Mouse (Mus musculus): ENCODE measurements around the gene Zdhhc6.
A peak's percentile ranks its signal among the peaks of the same experiment; 100 is the strongest.

The Zdhhc6 gene

GRCm38 (mm10) chr19:55315452-55316108 lies at the start of gene Zdhhc6:
TSS of gene Zdhhc6 (minus strand) at chr19:55316032.
- DNase-seq (ENCODE audit: low spot score in 2 of 2): peak; percentile 76 to 79

- no peak for DNase-seq (ENCODE audit: low spot score in 2 of 2)
Observed at GRCm38 (mm10) chr19:55362606-55363005, 46.8 kb upstream of the Zdhhc6 start.

GRCm38 (mm10) chr19:55350673-55351378 lies 35.0 kb upstream of the Zdhhc6 start:
- DNase-seq (ENCODE audit: low spot score in 2 of 2): no peak

GRCm38 (mm10) chr19:55348187-55348586 lies 32.4 kb upstream of the Zdhhc6 start:
- no peak for DNase-seq (ENCODE audit: low spot score in 2 of 2)

GRCm38 (mm10) chr19:55343274-55343673 lies 27.4 kb upstream of the Zdhhc6 start:
- peak in 1 of 2 experiments; percentile 19 for DNase-seq (ENCODE audit: low spot score in 2 of 2)

GRCm38 (mm10) chr19:55342423-55342822 lies 26.6 kb upstream of the Zdhhc6 start:
- peak in 1 of 2 experiments; percentile 18 for DNase-seq (ENCODE audit: low spot score in 2 of 2)

GRCm38 (mm10) chr19:55341377-55341776 lies 25.5 kb upstream of the Zdhhc6 start:
- no peak for DNase-seq (ENCODE audit: low spot score in 2 of 2)

- no peak for DNase-seq (ENCODE audit: low spot score in 2 of 2)
Observed at GRCm38 (mm10) chr19:55340521-55340920, 24.7 kb upstream of the Zdhhc6 start.

GRCm38 (mm10) chr19:55337664-55338063 lies 21.8 kb upstream of the Zdhhc6 start:
- DNase-seq (ENCODE audit: low spot score in 2 of 2): no peak

- no peak for DNase-seq (ENCODE audit: low spot score in 2 of 2)
Observed at GRCm38 (mm10) chr19:55337066-55337465, 21.2 kb upstream of the Zdhhc6 start.

GRCm38 (mm10) chr19:55336441-55336840 lies 20.6 kb upstream of the Zdhhc6 start:
- DNase-seq (ENCODE audit: low spot score in 2 of 2): no peak

GRCm38 (mm10) chr19:55335881-55336280 lies 20.0 kb upstream of the Zdhhc6 start:
- DNase-seq (ENCODE audit: low spot score in 2 of 2): no peak

GRCm38 (mm10) chr19:55332641-55333268 lies 16.9 kb upstream of the Zdhhc6 start:
- peak; percentile 52 to 58 for DNase-seq (ENCODE audit: low spot score in 2 of 2)

GRCm38 (mm10) chr19:55331776-55332175 lies 15.9 kb upstream of the Zdhhc6 start:
- DNase-seq (ENCODE audit: low spot score in 2 of 2): no peak

GRCm38 (mm10) chr19:55327510-55327909 lies 11.7 kb upstream of the Zdhhc6 start:
- DNase-seq (ENCODE audit: low spot score in 2 of 2): no peak

- no peak for DNase-seq (ENCODE audit: low spot score in 2 of 2)
Observed at GRCm38 (mm10) chr19:55322604-55323003, 6.8 kb upstream of the Zdhhc6 start.

- no peak for DNase-seq (ENCODE audit: low spot score in 2 of 2)
Observed at GRCm38 (mm10) chr19:55319521-55319920, 3.7 kb upstream of the Zdhhc6 start.

GRCm38 (mm10) chr19:55319036-55319435 lies 3.2 kb upstream of the Zdhhc6 start:
- no peak for DNase-seq (ENCODE audit: low spot score in 2 of 2)

GRCm38 (mm10) chr19:55316901-55317300 lies 1.1 kb upstream of the Zdhhc6 start:
- DNase-seq (ENCODE audit: low spot score in 2 of 2): no peak

GRCm38 (mm10) chr19:55316109-55316714 lies 380 bp upstream of the Zdhhc6 start, which contains the start of gene Vti1a:
TSS of gene Vti1a (plus strand) at chr19:55316295.
- peak; percentile 83 to 86 for DNase-seq (ENCODE audit: low spot score in 2 of 2)

- no peak for DNase-seq (ENCODE audit: low spot score in 2 of 2)
Observed at GRCm38 (mm10) chr19:55313649-55314048, 2.2 kb downstream of the Zdhhc6 start.

- DNase-seq (ENCODE audit: low spot score in 2 of 2): no peak
Observed at GRCm38 (mm10) chr19:55311874-55312273, 4.0 kb downstream of the Zdhhc6 start.

All from urinary bladder, postnatal 36 days (tissue).